Mouse (Mus musculus) CH12.LX (cell line): ENCODE results near the gene Krt28. TPM values are rescaled to one million over a fixed set of nuclear protein-coding genes. Genes with fewer than 3 reads are reported as not detected.

ENCODE experiments used
- DNase-seq: peaks from one replicate; pipeline ENCODE4 v3.0.0-alpha.2; 2013; ENCODE audit errors: extremely low read depth
- H3K27ac ChIP-seq: 2 replicates; pipeline ENCODE4 v1.5.1; 2012; ENCODE audit warnings: low read depth, mild to moderate bottlenecking, control low read depth, moderate library complexity; ENCODE audit not compliant: insufficient read depth
- H3K27me3 ChIP-seq: replicated peaks from 2 replicates; pipeline ENCODE3; 2012; ENCODE audit warnings: inconsistent platforms
- H3K36me3 ChIP-seq, 2 experiments: replicated peaks in 1 of 2; 2 replicates each; pipeline versions ENCODE3 to v1.6.1; 2012; ENCODE audit warnings: inconsistent platforms in 1 of 2, low read length in 1 of 2, mild to moderate bottlenecking in 1 of 2, mixed read lengths in 1 of 2, moderate library complexity in 1 of 2; ENCODE audit not compliant: control insufficient read depth in 1 of 2, insufficient read depth in 1 of 2
- H3K4me1 ChIP-seq, 2 experiments: 2 replicates each; pipeline ENCODE4 v1.6.1; 2012; ENCODE audit warnings: inconsistent platforms in 1 of 2, moderate library complexity in 1 of 2; ENCODE audit not compliant: insufficient read depth in 2 of 2, control insufficient read depth in 1 of 2
- H3K4me2 ChIP-seq: 2 replicates; pipeline ENCODE4 v1.6.1; 2012; ENCODE audit warnings: low read depth, mild to moderate bottlenecking, control low read depth; ENCODE audit not compliant: poor library complexity, insufficient read depth, severe bottlenecking
- H3K4me3 ChIP-seq, 3 experiments: fragments of 150-350 bp in 1 of 3; sonication (generic) in 1 of 3; replicated peaks in 1 of 3; 2 replicates each; pipeline versions ENCODE3 to v1.5.1; 2011 to 2012; ENCODE audit warnings: low read depth in 2 of 3, low read length in 2 of 3, mild to moderate bottlenecking in 2 of 3, moderate library complexity in 2 of 3, control low read depth in 1 of 3, improper control_type of control experiment in 1 of 3, inconsistent platforms in 1 of 3, mixed read lengths in 1 of 3; ENCODE audit not compliant: poor library complexity in 1 of 3
- H3K79me2 ChIP-seq: replicated peaks from 2 replicates; pipeline ENCODE4 v1.6.1; 2012; ENCODE audit warnings: mild to moderate bottlenecking, moderate library complexity; ENCODE audit not compliant: control insufficient read depth, poor library complexity, insufficient read depth, severe bottlenecking; ENCODE audit errors: extremely low read depth
- H3K9ac ChIP-seq: 2 replicates; pipeline ENCODE4 v1.6.1; 2012; ENCODE audit warnings: low read depth, mild to moderate bottlenecking, control low read depth, moderate library complexity; ENCODE audit not compliant: insufficient read depth
- H3K9me3 ChIP-seq: replicated peaks from 2 replicates; pipeline ENCODE3; 2012; ENCODE audit warnings: low read length, inconsistent platforms, mixed read lengths
- CHD1 ChIP-seq: IDR thresholded peaks from 2 replicates; pipeline ENCODE4 v1.6.1; 2012; ENCODE audit warnings: low read depth, low read length, improper control_type of control experiment, inconsistent platforms
- ELF1 ChIP-seq: IDR thresholded peaks from 2 replicates; pipeline ENCODE4 v1.6.1; 2014; ENCODE audit warnings: low read depth, mild to moderate bottlenecking, inconsistent platforms, low read length, improper control_type of control experiment
- ETS1 ChIP-seq: conservative IDR thresholded peaks from 2 replicates; pipeline ENCODE4 v1.6.1; 2012; ENCODE audit warnings: low read depth, mild to moderate bottlenecking, inconsistent platforms, low read length, improper control_type of control experiment, moderate library complexity
- HCFC1 ChIP-seq: IDR thresholded peaks from 2 replicates; pipeline ENCODE4 v1.6.1; 2012; ENCODE audit warnings: low read depth, mild to moderate bottlenecking, inconsistent platforms, low read length, improper control_type of control experiment
- IRF4 ChIP-seq: IDR thresholded peaks from 2 replicates; pipeline ENCODE4 v1.6.1; 2014; ENCODE audit warnings: low read depth, mild to moderate bottlenecking, inconsistent platforms, low read length, improper control_type of control experiment
- MAFK ChIP-seq: IDR thresholded peaks from 2 replicates; pipeline ENCODE4 v1.6.1; 2011; ENCODE audit warnings: low read length, improper control_type of control experiment; ENCODE audit not compliant: insufficient replicate concordance
- MAX ChIP-seq: IDR thresholded peaks from 2 replicates; pipeline ENCODE4 v1.6.1; 2011; ENCODE audit warnings: low read length, improper control_type of control experiment
- MAZ ChIP-seq: IDR thresholded peaks from 2 replicates; pipeline ENCODE4 v1.6.1; 2012; ENCODE audit warnings: low read depth, mild to moderate bottlenecking, inconsistent platforms, low read length, improper control_type of control experiment, moderate library complexity
- MXI1 ChIP-seq: IDR thresholded peaks from 2 replicates; pipeline ENCODE4 v1.6.1; 2011; ENCODE audit warnings: mild to moderate bottlenecking, low read depth, low read length, improper control_type of control experiment
- NELFE ChIP-seq: IDR thresholded peaks from 2 replicates; pipeline ENCODE4 v1.6.1; 2011; ENCODE audit warnings: low read depth, low read length, improper control_type of control experiment
- NRF1 ChIP-seq: IDR thresholded peaks from 2 replicates; pipeline ENCODE4 v1.6.1; 2014; ENCODE audit warnings: low read depth, mild to moderate bottlenecking, inconsistent platforms, low read length, improper control_type of control experiment, moderate library complexity
- PAX5 ChIP-seq: IDR thresholded peaks from 2 replicates; pipeline ENCODE4 v1.6.1; 2012; ENCODE audit warnings: low read length, inconsistent platforms, mixed read lengths
- POLR2A ChIP-seq: IDR thresholded peaks from 2 replicates; pipeline ENCODE4 v1.6.1; 2011; ENCODE audit warnings: low read depth, mild to moderate bottlenecking, improper control_type of control experiment, low read length
- RAD21 ChIP-seq: IDR thresholded peaks from 2 replicates; pipeline ENCODE4 v1.6.1; 2011; ENCODE audit warnings: low read depth, mild to moderate bottlenecking, low read length, improper control_type of control experiment, moderate library complexity
- RCOR1 ChIP-seq: conservative IDR thresholded peaks from 2 replicates; pipeline ENCODE4 v1.6.1; 2012; ENCODE audit warnings: low read depth, mild to moderate bottlenecking, inconsistent platforms, low read length, improper control_type of control experiment
- SMC3 ChIP-seq: IDR thresholded peaks from 2 replicates; pipeline ENCODE4 v1.6.1; 2011; ENCODE audit warnings: low read depth, low read length, improper control_type of control experiment
- TCF12 ChIP-seq: IDR thresholded peaks from 2 replicates; pipeline ENCODE4 v1.6.1; 2014; ENCODE audit warnings: low read depth, mild to moderate bottlenecking, inconsistent platforms, low read length, improper control_type of control experiment
- UBTF ChIP-seq: IDR thresholded peaks from 2 replicates; pipeline ENCODE4 v1.6.1; 2012; ENCODE audit warnings: low read depth, mild to moderate bottlenecking, inconsistent platforms, low read length, improper control_type of control experiment, moderate library complexity
- USF2 ChIP-seq: conservative IDR thresholded peaks from 2 replicates; pipeline ENCODE4 v1.6.1; 2011; ENCODE audit warnings: low read depth, low read length, improper control_type of control experiment
- ZKSCAN1 ChIP-seq: IDR thresholded peaks from 2 replicates; pipeline ENCODE4 v1.6.1; 2012; ENCODE audit warnings: low read depth, inconsistent platforms, low read length, improper control_type of control experiment, borderline replicate concordance
- ZMIZ1 ChIP-seq: IDR thresholded peaks from 2 replicates; pipeline ENCODE4 v1.6.1; 2012; ENCODE audit warnings: low read depth, mild to moderate bottlenecking, inconsistent platforms, low read length, improper control_type of control experiment
- ZNF384 ChIP-seq: IDR thresholded peaks from 2 replicates; pipeline ENCODE4 v1.6.1; 2012; ENCODE audit warnings: low read depth, low read length, improper control_type of control experiment, inconsistent platforms
- dilution Hi-C: fragments of 300-500 bp; cut with MboI; formaldehyde crosslinking; loops from 2 replicates; pipeline ENCODE4 v1.14.3; 2020; ENCODE audit warnings: low sequenced_read_pairs; ENCODE audit not compliant: extremely low pct_unique_long_range_greater_than_20kb, extremely low pct_ligation_motif_present
- in situ Hi-C: fragments of 300-500 bp; cut with MboI; formaldehyde crosslinking; loops from 3 replicates; pipeline ENCODE4 v1.14.3; 2019; ENCODE audit warnings: low sequenced_read_pairs, low pct_ligation_motif_present, low pct_unique_long_range_greater_than_20kb, mixed read lengths
- polyA plus RNA-seq: library from polyadenylated mRNA; unstranded; fragments of >175 nt; gene quantifications from 2 replicates; pipeline ENCODE4 v1.2.1, GENCODE M21; 2012; ENCODE audit warnings: low read depth; ENCODE audit not compliant: insufficient read length
- total RNA-seq, 2 experiments: library from RNA; depleted of rRNA; stranded (reverse); fragments of 300-350 nt in 1 of 2; fragments of >200 nt in 1 of 2; gene quantifications; 2 replicates each; pipeline ENCODE4 v1.2.3; 2012 to 2014

Krt28 gene
- total and polyA plus RNA-seq, 3 experiments, result 0.13 to 0.14 TPM; not detected in 1

- TF ChIP-seq RCOR1, result no peak
- no peak for TF ChIP-seq IRF4
- TF ChIP-seq RAD21, result no peak
- TF ChIP-seq ZNF384, result no peak
- TF ChIP-seq MAZ, result no peak
- TF ChIP-seq TCF12, result no peak
- TF ChIP-seq CHD1, result no peak
- TF ChIP-seq PAX5, result no peak
- TF ChIP-seq UBTF, result no peak
- no peak for TF ChIP-seq ETS1
- no peak for TF ChIP-seq NRF1
- no peak for TF ChIP-seq MAFK
- no peak for TF ChIP-seq HCFC1
- no peak for TF ChIP-seq MAX
- no peak for TF ChIP-seq USF2
- TF ChIP-seq MXI1, result no peak
- DNase-seq, result no peak
- H3K27me3 ChIP-seq, result peaks cover 94% of the 10 kb centered on the region
- H3K79me2 ChIP-seq, result no peaks in the 10 kb centered on the region
- no peaks in the 10 kb centered on the region for H3K4me1 ChIP-seq
- H3K4me2 ChIP-seq, result no peak overlapping the region
- dilution Hi-C loops, result no loop called here
- H3K27ac ChIP-seq, result no peak overlapping the region
- no peaks in the 10 kb centered on the region for H3K36me3 ChIP-seq
- H3K9ac ChIP-seq, result no peak overlapping the region
- no peaks in the 10 kb centered on the region for H3K9me3 ChIP-seq
- no peak overlapping the region for H3K4me3 ChIP-seq
- in situ Hi-C loops, result no loop called here
Observed at GRCm38 (mm10) chr11:99420586-99420985, 45.9 kb upstream of the Krt28 start.

- Histone ChIP-seq H3K36me3 (no peaks in the 10 kb centered on the region), H3K4me3 (no peak overlapping the region), H3K27me3 (peaks cover 90% of the 10 kb centered on the region), H3K27ac (no peak overlapping the region), H3K4me2 (no peak overlapping the region), H3K4me1 (peaks cover 0 to 2% of the 10 kb centered on the region in 2 experiments; a peak in 1 of 4 replicates), H3K9me3 (no peaks in the 10 kb centered on the region), H3K79me2 (no peaks in the 10 kb centered on the region)
- in situ Hi-C loops, result no loop called here
- DNase-seq, result no peak
- TF ChIP-seq ZKSCAN1 (no peak), ZNF384 (no peak), ZMIZ1 (no peak), PAX5 (no peak), NELFE (no peak), POLR2A (no peak), ETS1 (no peak), MAZ (no peak), SMC3 (no peak), ELF1 (no peak)
- TF ChIP-seq, all 38 proteins: peak for 0
- no peak overlapping the region for H3K9ac ChIP-seq
- dilution Hi-C loops, result no loop called here
Observed at GRCm38 (mm10) chr11:99417819-99418218, 43.1 kb upstream of the Krt28 start.
